Mouse (Mus musculus) cerebellum, adult 2 months (tissue): Measurements from ENCODE around the gene Ankfy1.

ENCODE experiments used
- CTCF ChIP-seq: fragments of 200-500 bp; IDR thresholded peaks from 2 replicates; pipeline ENCODE4 v1.5.1; 2011; ENCODE audit warnings: low read depth, mild to moderate bottlenecking, control low read depth, low read length, moderate library complexity, borderline replicate concordance; ENCODE audit not compliant: insufficient read depth
- POLR2A ChIP-seq: fragments of 200-500 bp; IDR thresholded peaks from 2 replicates; pipeline ENCODE4 v1.6.1; 2011; ENCODE audit warnings: low read length, control low read depth, borderline replicate concordance; ENCODE audit not compliant: insufficient read depth

GRCm38 (mm10) chr11:72778957-72779356 lies 89.2 kb downstream of the Ankfy1 start:
- TF ChIP-seq POLR2A, result no peak
- no peak for TF ChIP-seq CTCF
